Mouse (Mus musculus) gastrocnemius, postnatal 10 days (tissue): ENCODE results near the gene Gsto2. TPM values are rescaled to one million over a fixed set of nuclear protein-coding genes. Genes with fewer than 3 reads are reported as not detected.

Source experiments
- DNase-seq: peaks from one replicate; pipeline ENCODE4 v3.0.0; 2021; ENCODE audit warnings: mixed read lengths
- microRNA-seq, 2 experiments: library from miRNA; unstranded; fragments of <30 nt; microRNA quantifications; one replicate each; pipeline ENCODE4 v1.2.0; 2021
- total RNA-seq, 2 experiments: library from RNA; stranded (reverse); gene quantifications; 2 replicates each; pipeline ENCODE4 v1.2.3; 2021

The Gsto2 gene
- total RNA-seq, 2 experiments from 2014 or later = 1.2 to 1.4 TPM

GRCm38 (mm10) chr19:47919966-47920375 is 54.6 kb downstream of the Gsto2 start:
- no peak for DNase-seq

GRCm38 (mm10) chr19:47925819-47926218 is 60.5 kb downstream of the Gsto2 start:
- DNase-seq = no peak

GRCm38 (mm10) chr19:47927032-47927431 is 61.7 kb downstream of the Gsto2 start:
- no peak for DNase-seq

GRCm38 (mm10) chr19:47929043-47929442 is 63.7 kb downstream of the Gsto2 start:
- no peak for DNase-seq

GRCm38 (mm10) chr19:47931982-47932638 is 66.8 kb downstream of the Gsto2 start:
- no peak for DNase-seq

- no peak for DNase-seq
These were observed 68.8 kb downstream of the Gsto2 start for GRCm38 (mm10) chr19:47934146-47934545.

- DNase-seq = no peak
These were observed 69.4 kb downstream of the Gsto2 start for GRCm38 (mm10) chr19:47934636-47935238.

GRCm38 (mm10) chr19:47935530-47935929 is 70.2 kb downstream of the Gsto2 start:
- no peak for DNase-seq

Small RNA genes lying within 50 kb of the gene (microRNA-seq; reads per million reads assigned to microRNA genes)
- 0 reads per million in 2 experiments for gene Gm22240

Other genes starting within 250 kb of the Gsto2 start
- 1 to 10 TPM in 1 of 2 experiments, under 1 TPM in 1; 0.65 to 1.3 TPM for gene Col17a1, start 173.4 kb upstream of the Gsto2 start, total RNA-seq
- 10 to 100 TPM; 82.2 to 89.8 TPM for gene Sfr1, start 133.9 kb upstream of the Gsto2 start, total RNA-seq
- 10 to 100 TPM; 28.1 to 30.1 TPM for gene Gsto1, start 10.6 kb upstream of the Gsto2 start, total RNA-seq
- not detected for gene Cfap43, start 53.8 kb downstream of the Gsto2 start, total RNA-seq
- gene Itprip, start 53.8 kb downstream of the Gsto2 start, total RNA-seq = 1 to 10 TPM; 1.8 to 1.9 TPM
- gene Cfap58, start 72.1 kb downstream of the Gsto2 start, total RNA-seq = not detected